Mouse (Mus musculus) testis, adult 2 months (tissue): ENCODE measurements at regions not wholly inside any gene's neighbourhood (a gene's known extent, or its start where the extent isn't known, plus 50 kb on each side); places are given as distances from the start of the nearest gene placed in this dataset.

Source experiments
- H3K27ac ChIP-seq: fragments of 200-500 bp; 2 replicates; pipeline ENCODE4 v1.5.1; 2012; ENCODE audit warnings: low read depth, low read length; ENCODE audit not compliant: control insufficient read depth, insufficient read depth
- H3K27me3 ChIP-seq: fragments of 200-500 bp; 2 replicates; pipeline ENCODE4 v1.6.1; 2012; ENCODE audit warnings: mild to moderate bottlenecking, low read length, moderate library complexity; ENCODE audit not compliant: control insufficient read depth, insufficient read depth
- H3K36me3 ChIP-seq: fragments of 200-500 bp; 2 replicates; pipeline ENCODE4 v1.6.1; 2012; ENCODE audit warnings: mild to moderate bottlenecking, low read length; ENCODE audit not compliant: control insufficient read depth, insufficient read depth
- H3K4me1 ChIP-seq: fragments of 200-500 bp; 2 replicates; pipeline ENCODE4 v1.6.1; 2012; ENCODE audit warnings: low read length; ENCODE audit not compliant: control insufficient read depth, insufficient read depth
- H3K4me3 ChIP-seq: fragments of 200-500 bp; 2 replicates; pipeline ENCODE4 v1.5.1; 2012; ENCODE audit warnings: low read depth, mild to moderate bottlenecking, low read length, moderate library complexity, mixed read lengths; ENCODE audit not compliant: control insufficient read depth
- CTCF ChIP-seq: fragments of 200-500 bp; IDR thresholded peaks from 2 replicates; pipeline ENCODE4 v1.5.1; 2012; ENCODE audit warnings: low read depth, mild to moderate bottlenecking, inconsistent platforms, low read length, moderate library complexity; ENCODE audit not compliant: control insufficient read depth, insufficient read depth, insufficient replicate concordance
- POLR2A ChIP-seq: fragments of 200-500 bp; IDR thresholded peaks from 2 replicates; pipeline ENCODE4 v1.6.1; 2012; ENCODE audit warnings: low read depth, mild to moderate bottlenecking, inconsistent platforms, low read length, moderate library complexity; ENCODE audit not compliant: control insufficient read depth

- Histone ChIP-seq H3K36me3 (no peaks in the 10 kb centered on the region), H3K27me3 (no peaks in the 10 kb centered on the region), H3K4me1 (no peaks in the 10 kb centered on the region), H3K27ac (no peak overlapping the region), H3K4me3 (no peak overlapping the region)
- no peak for TF ChIP-seq CTCF
- TF ChIP-seq POLR2A = no peak
Measured at GRCm38 (mm10) chr8:89444466-89444865, 400.5 kb upstream of the Sall1 start.

GRCm38 (mm10) chr8:89439304-89439703 is 395.3 kb upstream of the Sall1 start:
- TF ChIP-seq POLR2A = no peak
- no peak for TF ChIP-seq CTCF
- Histone ChIP-seq H3K36me3 (no peaks in the 10 kb centered on the region), H3K27ac (no peak overlapping the region), H3K4me3 (no peak overlapping the region), H3K27me3 (no peaks in the 10 kb centered on the region), H3K4me1 (no peaks in the 10 kb centered on the region)

- Histone ChIP-seq H3K36me3 (no peaks in the 10 kb centered on the region), H3K4me1 (no peaks in the 10 kb centered on the region), H3K27ac (no peak overlapping the region), H3K4me3 (no peak overlapping the region), H3K27me3 (no peaks in the 10 kb centered on the region)
- TF ChIP-seq CTCF = no peak
- TF ChIP-seq POLR2A = no peak
Measured at GRCm38 (mm10) chr8:89426969-89427368, 383.0 kb upstream of the Sall1 start.

- Histone ChIP-seq H3K4me1 (no peaks in the 10 kb centered on the region), H3K36me3 (no peaks in the 10 kb centered on the region), H3K27me3 (no peaks in the 10 kb centered on the region), H3K27ac (no peak overlapping the region), H3K4me3 (no peak overlapping the region)
- no peak for TF ChIP-seq CTCF
- no peak for TF ChIP-seq POLR2A
Measured at GRCm38 (mm10) chr8:89415287-89415686, 371.3 kb upstream of the Sall1 start.

GRCm38 (mm10) chr8:89412500-89412899 is 368.5 kb upstream of the Sall1 start:
- TF ChIP-seq CTCF = no peak
- TF ChIP-seq POLR2A = no peak
- no peak overlapping the region for H3K4me3 ChIP-seq

GRCm38 (mm10) chr8:89412046-89412445 is 368.1 kb upstream of the Sall1 start:
- TF ChIP-seq POLR2A = no peak
- TF ChIP-seq CTCF = no peak
- Histone ChIP-seq H3K27ac (no peak overlapping the region), H3K27me3 (no peaks in the 10 kb centered on the region), H3K36me3 (no peaks in the 10 kb centered on the region), H3K4me3 (no peak overlapping the region), H3K4me1 (no peaks in the 10 kb centered on the region)

More at GRCm38 (mm10) chr8:89412500-89412899, 368.5 kb upstream of the Sall1 start:
- H3K4me1 ChIP-seq = no peaks in the 10 kb centered on the region
- H3K27me3 ChIP-seq = no peaks in the 10 kb centered on the region
- no peak overlapping the region for H3K27ac ChIP-seq
- H3K36me3 ChIP-seq = no peaks in the 10 kb centered on the region

GRCm38 (mm10) chr8:89406688-89407087 is 362.7 kb upstream of the Sall1 start:
- H3K36me3 ChIP-seq = no peaks in the 10 kb centered on the region
- no peaks in the 10 kb centered on the region for H3K4me1 ChIP-seq
- no peak for TF ChIP-seq POLR2A
- TF ChIP-seq CTCF = no peak
- no peaks in the 10 kb centered on the region for H3K27me3 ChIP-seq
- H3K27ac ChIP-seq = no peak overlapping the region
- no peak overlapping the region for H3K4me3 ChIP-seq

GRCm38 (mm10) chr8:89404287-89404686 is 360.3 kb upstream of the Sall1 start:
- TF ChIP-seq POLR2A (no peak), CTCF (no peak)
- Histone ChIP-seq H3K4me3 (no peak overlapping the region), H3K36me3 (no peaks in the 10 kb centered on the region), H3K27me3 (no peaks in the 10 kb centered on the region), H3K27ac (no peak overlapping the region), H3K4me1 (no peaks in the 10 kb centered on the region)
